Mouse (Mus musculus): ENCODE measurements at regions not wholly inside any gene's neighbourhood (a gene's known extent, or its start where the extent isn't known, plus 50 kb on each side); places are given as distances from the start of the nearest gene placed in this dataset.

DNA sequence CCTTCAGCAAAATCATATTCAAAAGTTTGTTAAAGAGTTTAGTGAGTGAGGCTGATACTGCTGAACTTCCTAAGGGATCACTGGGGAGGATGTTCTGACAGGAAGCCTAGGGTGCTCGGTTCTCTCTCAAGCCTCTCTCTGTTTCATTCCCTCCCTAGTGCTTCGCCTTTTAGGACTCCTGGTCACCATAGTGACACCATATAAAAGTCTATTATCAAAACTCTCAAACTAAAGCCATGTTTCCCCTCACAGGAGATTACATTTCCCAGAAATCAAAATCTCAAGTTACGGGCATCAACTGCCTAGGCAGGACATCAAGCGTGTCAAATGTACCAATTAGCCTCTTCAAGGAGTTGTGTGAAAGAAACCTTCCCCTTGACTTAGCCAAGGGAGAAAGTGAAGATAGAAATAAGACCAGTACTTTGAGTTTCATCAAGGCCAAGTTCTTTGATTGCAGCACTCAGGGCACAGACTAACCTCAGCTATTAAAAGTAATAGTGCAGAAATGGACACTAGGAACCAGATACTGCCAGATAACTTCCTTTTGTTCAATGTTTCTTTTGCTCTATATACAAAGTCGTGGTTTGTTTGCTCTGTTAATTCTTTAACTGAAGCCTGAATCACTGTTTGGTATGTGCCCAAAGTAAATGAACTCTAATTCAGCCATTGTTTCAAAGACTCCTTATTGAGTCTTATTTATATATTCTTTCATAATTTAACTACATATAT, 752.6 kb downstream of the Jrkl start:
- in situ Hi-C loops (cut with MboI, MseI), result no loop called here

DNA sequence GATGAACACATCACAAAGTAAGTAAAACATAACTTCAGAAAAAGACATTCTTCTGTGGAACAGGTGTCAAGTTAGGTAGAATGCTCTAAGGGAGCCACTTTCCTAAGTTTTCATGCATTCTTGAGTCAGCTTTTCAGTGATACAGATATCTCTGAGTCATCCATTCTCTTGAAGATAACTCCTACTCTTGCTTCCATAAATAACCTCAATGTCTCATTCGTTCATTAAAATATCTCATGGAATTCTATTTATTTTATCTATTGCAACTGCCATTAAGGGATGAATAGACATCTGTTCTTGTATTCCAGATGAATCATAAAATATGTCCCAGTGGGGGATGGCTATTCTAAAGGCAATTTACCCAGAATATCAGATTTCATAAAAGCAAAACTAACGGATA, 787.8 kb downstream of the Jrkl start:
- in situ Hi-C loops (cut with MboI, MseI), result no loop called here

DNA sequence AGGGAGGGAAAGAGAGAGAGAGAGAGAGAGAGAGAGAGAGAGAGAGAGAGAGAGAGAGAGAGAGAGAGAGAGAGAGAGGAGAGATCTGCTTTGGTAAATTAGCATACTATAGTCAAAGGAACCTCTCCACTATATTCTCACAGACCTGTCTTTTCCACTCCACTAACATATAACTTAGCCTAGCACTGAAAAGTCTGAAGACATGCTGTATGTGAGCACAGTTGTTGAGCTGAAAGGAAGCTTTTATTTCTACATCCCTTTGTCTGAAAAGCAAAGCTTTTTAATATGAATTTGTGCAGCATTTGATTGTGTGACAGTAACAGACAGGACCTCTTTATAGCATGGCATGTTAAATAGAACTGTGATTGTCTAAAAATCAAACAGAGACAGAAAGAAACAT, 788.9 kb downstream of the Jrkl start:
- in situ Hi-C loops (cut with MboI, MseI), result no loop called here

- in situ Hi-C loops (cut with MboI, MseI), result no loop called here
Observed at GRCm38 (mm10) chr9:12434171-12434570, 811.5 kb downstream of the Jrkl start.

- in situ Hi-C loops (cut with MboI, MseI), result no loop called here
Observed at GRCm38 (mm10) chr9:12421906-12422305, 823.7 kb downstream of the Jrkl start.

GRCm38 (mm10) chr9:12408500-12408899, 837.1 kb downstream of the Jrkl start:
- in situ Hi-C loops (cut with MboI, MseI), result loop anchor here (5.0 kb wide), 1 partner anchor 89 kb away; no protein-coding TSS in a partner anchor

DNA sequence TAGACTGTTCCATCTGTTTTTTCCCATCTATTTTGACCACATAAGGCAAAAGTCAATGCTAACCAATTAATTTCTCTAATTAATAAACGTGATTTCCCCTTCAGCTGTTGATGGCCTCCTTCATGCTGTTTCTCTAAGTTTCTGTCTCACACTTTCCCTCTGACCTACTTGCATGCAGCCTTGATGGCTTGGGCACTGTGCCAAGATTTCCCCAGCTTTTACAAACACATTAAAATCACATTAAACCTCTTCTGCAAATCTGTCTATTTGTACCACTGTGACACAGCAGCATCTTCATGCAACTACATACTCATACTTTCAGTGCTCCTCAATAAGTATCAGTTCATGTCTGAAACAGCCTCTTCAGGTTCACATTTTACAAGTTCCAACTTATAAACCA, 841.4 kb downstream of the Jrkl start:
- in situ Hi-C loops (cut with MboI, MseI), result no loop called here

DNA sequence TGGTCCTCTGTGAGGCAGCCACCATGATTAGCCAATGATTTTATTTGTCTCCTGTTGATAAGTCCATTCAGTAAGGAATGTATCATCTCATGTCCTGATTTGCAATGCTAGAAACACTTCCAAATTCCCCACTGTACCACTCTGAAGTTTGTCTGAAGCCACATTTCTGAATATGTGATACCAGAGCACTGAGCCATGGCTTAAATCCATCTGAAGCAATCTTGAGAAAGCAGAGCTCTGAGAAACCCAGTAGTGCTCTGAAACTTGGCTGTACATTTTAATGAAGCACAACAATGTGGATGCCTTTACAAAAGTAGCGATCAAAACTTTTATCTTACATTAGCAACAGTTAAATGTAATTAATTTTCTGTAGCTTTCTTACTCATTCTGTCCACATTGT, 850.0 kb downstream of the Jrkl start:
- in situ Hi-C loops (cut with MboI, MseI), result no loop called here

DNA sequence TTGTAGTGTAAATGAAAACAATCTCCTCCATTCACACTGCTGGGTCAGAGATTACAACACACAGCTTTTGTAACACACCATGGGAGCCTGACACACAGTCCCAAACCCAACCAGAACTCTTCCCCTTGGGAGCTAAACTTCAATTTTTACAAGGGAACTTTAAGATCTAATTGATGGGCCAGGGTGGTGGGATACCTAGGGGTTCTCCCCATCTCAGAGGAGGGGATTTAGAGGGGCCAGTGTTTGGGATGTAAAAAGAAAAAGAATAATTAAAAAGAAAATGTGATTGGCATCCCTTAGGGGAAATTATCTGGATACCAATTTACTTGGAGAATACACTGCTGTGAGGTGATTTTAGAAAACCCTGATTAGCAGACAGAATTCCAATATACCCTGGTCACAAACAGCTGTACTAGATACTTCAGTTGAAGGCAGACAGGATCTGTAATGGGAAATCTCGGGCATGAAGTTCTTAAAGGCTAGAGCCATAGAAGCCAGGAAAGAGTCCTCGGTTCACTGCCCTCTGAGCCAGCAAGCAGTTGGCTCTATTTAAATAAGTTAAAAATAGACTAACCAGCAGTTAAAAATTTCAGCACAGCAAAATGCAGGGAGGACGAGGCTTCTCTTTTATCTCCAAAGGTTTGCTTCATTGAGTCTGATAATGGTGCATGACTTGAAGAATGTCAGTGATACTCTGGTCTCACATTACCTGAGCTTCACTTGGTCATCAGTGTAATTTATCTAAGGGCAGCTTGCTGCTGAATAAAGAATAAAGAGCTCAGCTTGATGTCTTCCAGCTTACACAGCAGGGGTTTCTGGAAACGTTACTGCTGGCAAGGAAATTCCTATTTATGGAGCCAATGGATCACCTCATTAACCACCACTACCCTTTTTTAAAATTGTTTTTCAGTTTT, 864.6 kb downstream of the Jrkl start:
- in situ Hi-C loops (cut with MboI, MseI), result no loop called here

DNA sequence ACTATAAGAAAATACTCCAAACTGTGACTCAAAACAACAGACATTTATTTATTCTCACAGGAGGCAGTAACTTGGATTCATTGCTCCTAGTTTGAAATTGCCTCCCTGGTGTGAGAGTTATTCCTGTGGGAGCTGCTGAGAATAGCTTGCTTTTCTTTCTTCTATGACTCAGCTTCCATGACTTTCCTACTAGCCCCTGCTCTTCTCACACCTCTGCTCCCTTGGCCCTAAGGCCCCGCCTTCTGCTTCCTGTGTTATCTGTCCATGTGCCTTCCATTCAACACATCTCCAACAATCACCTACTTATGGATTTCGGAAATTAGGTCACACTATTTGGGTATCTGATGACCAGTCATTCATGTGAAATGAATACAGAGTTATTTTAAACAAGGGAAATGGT, 865.6 kb downstream of the Jrkl start:
- in situ Hi-C loops (cut with MboI, MseI), result no loop called here

DNA sequence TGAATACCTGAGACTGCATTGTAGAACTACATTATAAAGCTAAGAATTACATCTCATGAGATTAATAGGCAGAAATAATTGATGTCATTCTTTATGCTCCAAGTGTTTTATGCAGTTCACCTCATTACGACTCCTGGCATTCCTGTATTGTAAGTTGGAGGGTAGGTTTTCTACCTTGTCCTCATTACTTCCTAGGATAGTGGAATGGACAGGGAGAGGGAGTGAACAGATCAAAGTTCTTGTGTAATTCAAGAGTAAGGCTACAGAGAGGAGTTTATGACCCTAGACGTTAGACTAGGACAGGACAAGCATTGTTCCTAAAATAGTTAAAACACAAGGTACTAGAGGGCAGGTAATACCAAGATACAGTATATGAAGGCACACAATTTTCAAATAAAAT, 901.3 kb downstream of the Jrkl start:
- in situ Hi-C loops (cut with MboI, MseI), result no loop called here

DNA sequence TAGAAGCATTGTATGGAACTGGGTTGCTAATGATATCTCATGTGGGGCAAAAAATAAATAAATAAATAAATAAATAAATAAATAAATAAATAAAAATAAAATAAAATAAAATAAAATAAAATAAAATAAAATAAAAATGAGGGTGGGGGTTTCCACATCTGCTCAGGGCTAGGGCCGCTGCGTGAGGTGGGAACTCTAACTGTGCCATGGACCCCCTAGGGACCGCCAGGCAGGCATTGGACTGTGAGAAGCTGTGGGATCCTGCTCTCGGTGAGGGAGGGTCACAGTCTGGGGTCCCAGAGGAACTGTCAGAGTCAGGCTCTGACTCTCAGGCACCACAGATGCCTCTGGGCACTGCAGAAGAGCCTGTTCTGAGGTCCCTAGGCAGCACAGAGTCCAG, 904.2 kb downstream of the Jrkl start:
- in situ Hi-C loops (cut with MboI, MseI), result no loop called here

DNA sequence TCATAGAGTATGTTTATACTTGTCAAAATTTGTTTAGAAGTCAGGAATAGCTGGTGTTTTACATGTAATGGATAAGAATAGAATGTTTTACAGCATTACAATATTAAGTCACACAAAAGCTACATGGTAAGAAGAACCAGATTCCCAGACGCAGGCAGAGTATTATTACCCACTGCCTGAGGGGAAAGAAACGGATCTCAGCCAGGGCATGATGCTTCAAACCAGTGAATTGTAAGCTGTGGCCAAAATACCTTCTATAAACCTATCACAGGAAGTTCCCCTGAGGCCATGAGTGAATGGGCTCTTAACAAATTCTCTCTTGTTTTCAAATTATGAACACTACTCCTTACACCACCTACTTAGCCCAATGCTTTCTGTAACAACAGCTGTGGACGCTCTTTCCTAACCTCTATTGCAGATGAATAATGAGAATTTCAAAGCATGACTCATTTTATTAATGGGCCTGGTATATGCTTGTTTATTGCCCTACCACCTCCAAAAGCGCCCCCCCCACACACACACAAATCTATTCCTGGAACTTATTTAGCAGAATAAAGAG, 932.0 kb downstream of the Jrkl start:
- in situ Hi-C loops (cut with MboI, MseI), result no loop called here

DNA sequence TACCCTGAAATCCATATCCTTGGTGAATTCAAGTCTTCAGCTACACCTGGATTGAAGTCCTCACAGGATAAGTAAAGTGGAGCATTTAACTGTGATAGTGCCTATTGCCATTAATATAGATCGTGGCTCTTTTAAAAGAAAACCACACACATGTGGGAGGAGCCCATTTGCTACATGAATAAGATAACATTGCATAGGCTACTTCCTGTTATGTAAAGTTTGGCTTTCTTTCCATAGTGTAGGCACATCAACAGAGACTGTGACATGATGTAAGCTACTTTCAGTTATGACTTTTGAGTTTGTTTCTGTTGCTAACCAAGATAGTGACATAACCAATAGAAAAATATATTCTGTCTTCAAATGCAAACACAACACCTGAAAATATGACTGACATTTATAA, 932.6 kb downstream of the Jrkl start:
- in situ Hi-C loops (cut with MboI, MseI), result no loop called here
